Mouse (Mus musculus) sigmoid colon, adult 10 weeks (tissue): ENCODE data around the gene Ppcdc. TPM values are rescaled to one million over a fixed set of nuclear protein-coding genes. Genes with fewer than 3 reads are reported as not detected.

Source experiments
- polyA plus RNA-seq: library from polyadenylated mRNA; stranded (reverse); fragments of 350-450 nt; fragmentation: Illumina TruSeq; extraction: RNeasy Lipid Tissue Mini Kit (QIAGEN cat#74804); gene quantifications from one replicate; pipeline ENCODE4 v1.2.3, GENCODE M21; 2014; ENCODE audit warnings: low read depth, low replicate concordance

Ppcdc gene
- polyA plus RNA-seq: 10.9 TPM

DNA sequence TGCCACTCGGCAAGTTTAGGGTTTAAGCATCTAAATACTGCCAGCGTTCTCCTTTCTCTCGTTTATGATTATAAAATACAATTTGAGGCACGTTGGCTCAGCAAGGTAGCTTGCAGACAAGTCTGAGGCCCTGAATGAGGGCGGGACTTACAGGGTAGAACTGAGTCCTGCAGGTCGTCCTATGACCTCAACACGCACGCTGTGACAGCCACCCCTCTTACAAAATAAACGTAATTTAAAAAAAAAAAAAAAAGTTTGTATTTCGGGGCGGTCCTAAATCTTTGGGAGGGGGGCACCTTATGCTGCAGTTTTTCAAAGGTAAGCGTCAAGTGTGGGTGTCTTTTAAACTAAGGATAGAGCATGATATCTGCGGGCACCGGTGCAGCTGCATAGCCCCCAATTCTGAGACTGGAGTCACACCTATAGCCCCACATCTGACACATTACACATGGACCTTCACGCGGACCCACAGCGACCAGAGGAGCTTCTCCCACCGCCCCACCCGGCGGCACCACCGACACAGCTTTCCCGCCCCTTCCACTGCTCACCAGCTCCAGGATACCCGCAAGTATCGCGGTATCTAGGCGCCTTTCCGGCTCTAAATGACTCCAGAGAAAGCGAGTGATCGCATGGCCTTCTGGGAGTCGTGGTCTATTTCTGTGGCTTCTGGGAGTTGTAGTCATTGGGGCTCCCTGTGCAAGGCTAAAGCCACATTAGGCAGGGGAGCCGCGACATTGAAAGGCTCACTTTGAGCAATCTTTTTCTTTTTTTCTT, at the start of gene Ppcdc:
Ppcdc (minus strand) TSS at position 603 of the 774 bp plus-strand sequence.

DNA sequence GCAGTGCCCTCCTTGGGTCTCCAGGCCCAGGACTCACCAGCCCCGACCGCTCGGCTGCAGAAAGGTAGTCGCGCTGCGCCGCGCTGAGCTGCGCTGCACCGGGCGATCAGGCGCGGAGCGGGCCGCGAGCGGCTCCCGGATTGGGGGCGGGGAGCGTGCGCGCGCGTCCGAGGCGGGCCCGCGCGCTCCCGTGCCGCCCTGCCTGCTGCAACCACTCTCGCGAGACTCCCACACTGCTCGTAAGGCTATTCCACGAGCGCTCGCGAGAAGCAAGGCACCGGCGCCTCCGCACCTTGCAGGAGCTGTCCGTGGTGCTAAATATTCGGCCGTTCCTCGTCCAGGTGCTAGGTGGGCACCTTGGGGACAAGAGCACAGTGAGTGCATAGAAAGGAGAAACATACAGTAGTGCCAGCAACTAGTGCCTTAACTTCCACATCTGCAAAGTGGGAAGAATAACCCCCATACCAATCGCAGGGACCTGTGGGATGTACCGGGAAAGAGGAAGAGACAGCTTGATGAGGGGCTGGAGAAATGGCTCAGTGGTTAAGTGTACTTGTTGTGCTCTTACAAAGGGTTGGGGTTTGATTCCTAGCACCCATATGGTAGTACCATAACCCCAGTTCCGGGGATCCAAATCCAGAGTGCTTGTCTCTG, 28.1 kb upstream of the Ppcdc start, which contains the start of gene Scamp5:
Scamp5 (minus strand) TSS at position 165 of the 654 bp plus-strand sequence.

Other genes with a start within 250 kb of the Ppcdc start
- not detected for gene Trcg1, start 203.6 kb downstream of the Ppcdc start, polyA plus RNA-seq
- gene 1700017B05Rik, start 177.5 kb downstream of the Ppcdc start, polyA plus RNA-seq: 0.54 TPM
- gene Scamp5, start 27.9 kb upstream of the Ppcdc start, polyA plus RNA-seq: 13.2 TPM
- gene Rpp25, start 63.9 kb upstream of the Ppcdc start, polyA plus RNA-seq: not detected
- gene Cox5a, start 81.2 kb upstream of the Ppcdc start, polyA plus RNA-seq: 1,010 TPM
- 5.0 TPM for gene Fam219b, start 97.4 kb upstream of the Ppcdc start, polyA plus RNA-seq
- gene Mpi, start 112.6 kb upstream of the Ppcdc start, polyA plus RNA-seq: 22.1 TPM
- gene Scamp2, start 120.8 kb upstream of the Ppcdc start, polyA plus RNA-seq: 41.6 TPM
- 9.9 TPM for gene Ulk3, start 149.3 kb upstream of the Ppcdc start, polyA plus RNA-seq
- not detected for gene Cplx3, start 166.2 kb upstream of the Ppcdc start, polyA plus RNA-seq
- not detected for gene Lman1l, start 180.7 kb upstream of the Ppcdc start, polyA plus RNA-seq
- 5.5 TPM for gene Csk, start 213.5 kb upstream of the Ppcdc start, polyA plus RNA-seq
- not detected for gene Cyp1a2, start 243.6 kb upstream of the Ppcdc start, polyA plus RNA-seq
- gene Cyp1a1, start 247.8 kb upstream of the Ppcdc start, polyA plus RNA-seq: not detected